Mouse (Mus musculus) small intestine, adult 2 months (tissue): ENCODE data around the gene Pnmal2.

ENCODE experiments used
- CTCF ChIP-seq: fragments of 200-500 bp; IDR thresholded peaks from 2 replicates; pipeline ENCODE4 v1.5.1; 2012; ENCODE audit warnings: low read depth, mild to moderate bottlenecking, control low read depth, inconsistent platforms, low read length, moderate library complexity, mixed read lengths; ENCODE audit not compliant: insufficient replicate concordance, insufficient read length; ENCODE audit errors: extremely low read depth
- POLR2A ChIP-seq: fragments of 200-500 bp; IDR thresholded peaks from 2 replicates; pipeline ENCODE4 v1.6.1; 2012; ENCODE audit warnings: low read depth, mild to moderate bottlenecking, control low read depth, inconsistent platforms, low read length, moderate library complexity

DNA sequence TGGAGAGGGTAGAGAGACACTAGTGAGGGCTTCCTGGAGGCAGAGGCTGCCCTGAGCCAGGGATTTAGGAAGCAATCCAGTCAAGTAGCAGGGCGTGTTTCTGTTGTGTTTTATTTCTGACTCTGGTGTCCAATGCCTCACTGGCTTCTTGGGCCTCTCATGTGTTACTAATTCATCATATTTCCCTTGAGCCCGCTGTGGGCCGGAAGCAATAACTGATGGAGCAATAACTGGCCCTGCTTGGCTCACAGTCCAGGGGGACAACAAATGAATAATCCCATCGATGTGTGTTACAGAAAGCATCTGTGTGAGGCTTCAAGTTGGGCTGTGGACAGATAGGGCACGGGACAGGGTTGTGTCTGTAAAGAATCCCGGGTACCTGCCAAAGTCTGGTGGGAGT is 32.1 kb upstream of the Pnmal2 start:
- TF ChIP-seq POLR2A (no peak), CTCF (no peak)
